Mouse (Mus musculus) gastrocnemius, postnatal 4 days (tissue): ENCODE data around the gene Prkar1b. TPM values are rescaled to one million over a fixed set of nuclear protein-coding genes. Genes with fewer than 3 reads are reported as not detected.

Experiments used
- DNase-seq, 2 experiments: peaks; one replicate each; pipeline ENCODE4 v3.0.0; 2021 to 2022; ENCODE audit warnings: low spot score in 2 of 2, mixed read lengths in 2 of 2
- total RNA-seq, 2 experiments: library from RNA; stranded (reverse); gene quantifications; 2 replicates each; pipeline ENCODE4 v1.2.3; 2021

The Prkar1b gene
- total RNA-seq, 2 experiments from 2014 or later, result 3.9 to 5.1 TPM

- no peak for DNase-seq
Observed at GRCm38 (mm10) chr5:139146476-139147075, 3.2 kb downstream of the Prkar1b start.

GRCm38 (mm10) chr5:139145726-139146125, 4.1 kb downstream of the Prkar1b start:
- DNase-seq, result no peak

- no peak for DNase-seq
Observed at GRCm38 (mm10) chr5:139143890-139144289, 5.9 kb downstream of the Prkar1b start.

GRCm38 (mm10) chr5:139141326-139141725, 8.5 kb downstream of the Prkar1b start:
- DNase-seq, result no peak

GRCm38 (mm10) chr5:139140589-139140988, 9.2 kb downstream of the Prkar1b start:
- no peak for DNase-seq

GRCm38 (mm10) chr5:139138926-139139472, 10.8 kb downstream of the Prkar1b start:
- DNase-seq, result no peak

- peak in 1 of 2 experiments; percentile 36 for DNase-seq
Observed at GRCm38 (mm10) chr5:139138261-139138925, 11.4 kb downstream of the Prkar1b start.

GRCm38 (mm10) chr5:139137176-139137575, 12.6 kb downstream of the Prkar1b start:
- no peak for DNase-seq

GRCm38 (mm10) chr5:139136341-139136740, 13.5 kb downstream of the Prkar1b start:
- DNase-seq, result no peak

- DNase-seq, result no peak
Observed at GRCm38 (mm10) chr5:139134501-139134900, 15.3 kb downstream of the Prkar1b start.

- no peak for DNase-seq
Observed at GRCm38 (mm10) chr5:139130351-139130750, 19.4 kb downstream of the Prkar1b start.

- DNase-seq, result no peak
Observed at GRCm38 (mm10) chr5:139129572-139130151, 20.1 kb downstream of the Prkar1b start.

- no peak for DNase-seq
Observed at GRCm38 (mm10) chr5:139129078-139129477, 20.7 kb downstream of the Prkar1b start.

- DNase-seq, result no peak
Observed at GRCm38 (mm10) chr5:139128476-139129065, 21.2 kb downstream of the Prkar1b start.

GRCm38 (mm10) chr5:139125717-139126116, 24.1 kb downstream of the Prkar1b start:
- no peak for DNase-seq

- DNase-seq, result no peak
Observed at GRCm38 (mm10) chr5:139118961-139119276, 30.9 kb downstream of the Prkar1b start.

GRCm38 (mm10) chr5:139118139-139118960, 31.5 kb downstream of the Prkar1b start:
- no peak for DNase-seq

GRCm38 (mm10) chr5:139115507-139115906, 34.3 kb downstream of the Prkar1b start:
- DNase-seq, result no peak

- DNase-seq, result no peak
Observed at GRCm38 (mm10) chr5:139114876-139115275, 34.9 kb downstream of the Prkar1b start.

- no peak for DNase-seq
Observed at GRCm38 (mm10) chr5:139112418-139112817, 37.4 kb downstream of the Prkar1b start.

GRCm38 (mm10) chr5:139111991-139112390, 37.8 kb downstream of the Prkar1b start:
- no peak for DNase-seq
